24 mouse cellular contexts compared by ENCODE assay signal in the genomic region with DNA sequence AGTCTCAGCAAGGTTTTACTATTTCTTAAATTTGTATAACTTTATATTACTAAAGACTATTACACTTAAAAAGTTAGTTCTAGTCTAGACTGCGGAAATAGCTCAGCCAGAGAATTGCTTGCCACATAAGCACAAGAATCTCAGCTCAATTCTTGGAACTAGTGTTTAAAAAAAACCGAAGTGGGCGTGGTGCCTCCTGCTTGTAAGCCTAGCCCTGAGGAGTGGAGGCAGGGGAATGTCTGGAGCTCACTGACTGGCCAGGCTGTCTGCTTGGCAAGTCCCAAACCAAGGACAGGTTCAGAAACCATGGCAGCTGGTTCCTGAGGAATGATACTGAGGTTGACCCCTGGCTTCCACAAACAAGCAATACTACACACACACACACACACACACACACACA.
DNase-seq lines count a peak whose midpoint lies in the region; ATAC-seq and TF ChIP-seq lines count a peak whose summit lies in the region.
"Had no signal": no experiment of that assay in that cellular context is flagged by ENCODE, and none has a peak within 500 bp of the region (broad histone marks: within the 10 kb centered on the region; RNA-seq: fewer than 3 reads in every experiment).

No protein-coding gene starts in this region.

- no peak overlapping the region for H3K4me2 ChIP-seq in lung, embryonic 14.5 days
- H3K4me2 ChIP-seq: forebrain, embryonic 12.5 days; heart, embryonic 11.5 days; heart, embryonic 15.5 days; hindbrain, embryonic 13.5 days; intestine, embryonic 15.5 days had no signal

- H3K27ac ChIP-seq in lung, embryonic 14.5 days (ENCODE audit: low read depth): no peak overlapping the region
- H3K27ac ChIP-seq in ES-E14 (ENCODE audit: insufficient read depth, low read depth, low read length, poor library complexity, severe bottlenecking): no peak overlapping the region
- H3K27ac ChIP-seq: forebrain, embryonic 12.5 days; gastrocnemius, adult 2 months; heart, embryonic 15.5 days; hindbrain, embryonic 13.5 days; intestine, embryonic 15.5 days had no signal

- no peaks in the 10 kb centered on the region for H3K4me1 ChIP-seq in lung, embryonic 14.5 days (ENCODE audit: insufficient read depth)
- no peaks in the 10 kb centered on the region for H3K4me1 ChIP-seq in ES-E14 (ENCODE audit: control insufficient read depth in 2 of 2, insufficient read depth in 2 of 2, low read length in 2 of 2, poor library complexity in 1 of 2)
- H3K4me1 ChIP-seq: forebrain, embryonic 12.5 days; hindbrain, embryonic 13.5 days; intestine, embryonic 15.5 days had no signal

- no peaks in the 10 kb centered on the region for H3K36me3 ChIP-seq in lung, embryonic 14.5 days (ENCODE audit: insufficient read depth)
- H3K36me3 ChIP-seq in ES-E14 (ENCODE audit: control insufficient read depth, insufficient read depth, low read length, poor library complexity, severe bottlenecking): no peaks in the 10 kb centered on the region
- H3K36me3 ChIP-seq: forebrain, embryonic 12.5 days; heart, embryonic 15.5 days; hindbrain, embryonic 13.5 days; intestine, embryonic 15.5 days had no signal

- no peaks in the 10 kb centered on the region for H3K9me3 ChIP-seq in lung, embryonic 14.5 days (ENCODE audit: low read depth, low read length)
- no peaks in the 10 kb centered on the region for H3K9me3 ChIP-seq in ES-E14 (ENCODE audit: control insufficient read depth, insufficient read depth, low read depth, low read length)
- H3K9me3 ChIP-seq: forebrain, embryonic 12.5 days; heart, embryonic 15.5 days; hindbrain, embryonic 13.5 days; intestine, embryonic 15.5 days had no signal

- ATAC-seq in lung, embryonic 14.5 days (ENCODE audit: insufficient read depth): no peak
- ATAC-seq: CD4-positive, CD25-positive, alpha-beta regulatory T cell, adult 4 months; forebrain, embryonic 16.5 days; intestine, embryonic 15.5 days; Patski had no signal

- WGBS in lung, embryonic 14.5 days: 65% methylated on average over 3 of the region's 3 CpGs

- H3K27me3 ChIP-seq in lung, embryonic 14.5 days (ENCODE audit: insufficient read depth, low read length): no peaks in the 10 kb centered on the region
- H3K27me3 ChIP-seq: forebrain, embryonic 12.5 days; heart, embryonic 15.5 days; hindbrain, embryonic 13.5 days; intestine, embryonic 15.5 days; Patski had no signal

- H3K4me3 ChIP-seq in lung, embryonic 14.5 days (ENCODE audit: low read depth, low read length): no peak overlapping the region
- no peak overlapping the region for H3K4me3 ChIP-seq in ES-E14 (ENCODE audit: insufficient read depth in 1 of 2, low read depth in 1 of 2, low read length in 2 of 2, poor library complexity in 1 of 2, severe bottlenecking in 1 of 2)
- H3K4me3 ChIP-seq: forebrain, embryonic 12.5 days; gastrocnemius, adult 2 months; heart, embryonic 15.5 days; hindbrain, embryonic 13.5 days; intestine, embryonic 15.5 days had no signal

- in situ Hi-C loops in ES-E14 (cut with MboI; ENCODE audit: low sequenced_read_pairs in 2 of 2, unreplicated experiment in 2 of 2): no loop called here

- no peak for TF ChIP-seq CTCF in lung, embryonic 14.5 days (IDR thresholded peaks at IDR 0.05; ENCODE audit: low read depth)

- peak; percentile 34 for DNase-seq in lung, embryonic 14.5 days
- DNase-seq in lung, postnatal 10 days: no peak
- DNase-seq in ES-E14 (ENCODE audit: low read depth, low spot score) (peak; percentile 22), adipocyte (ENCODE audit: low spot score) (peak; percentile 22)
- DNase-seq in yolk sac, embryonic 10.5 days (ENCODE audit: low spot score): peak; percentile 11
- no peak for DNase-seq in adrenal gland, postnatal 10 days
- DNase-seq in left cerebral cortex, adult 8-10 months (ENCODE audit: low spot score in 2 of 2): no peak
- DNase-seq: adrenal gland, postnatal 25 days; B cell, adult 2 months; cerebellum, adult 2 months; cerebellum, postnatal 10 days; gastrocnemius, adult 2 months; gastrocnemius, postnatal 36 days; heart, adult 18-20 months; heart, postnatal 14 days; kidney, adult 8-10 months had no signal

- H3K9ac ChIP-seq in lung, embryonic 14.5 days: no peak overlapping the region
- no peak overlapping the region for H3K9ac ChIP-seq in ES-E14 (ENCODE audit: insufficient read depth, low read depth, low read length, poor library complexity, severe bottlenecking)
- H3K9ac ChIP-seq: forebrain, embryonic 12.5 days; heart, embryonic 15.5 days; hindbrain, embryonic 13.5 days; intestine, embryonic 15.5 days had no signal

TF ChIP-seq in ES-E14, 5 proteins besides CTCF, POLR2A, EP300 and RAD21:
- TF ChIP-seq MAFK (IDR thresholded peaks at IDR 0.05; ENCODE audit: insufficient read depth, low read depth, low read length): no peak
- TF ChIP-seq ZNF384 (IDR thresholded peaks at IDR 0.05; ENCODE audit: low read depth, low read length): peak; percentile 68; the same call in 1 of the 2 replicates

Comparison
In these comparisons a context has a peak if more than half of its experiments do, and no peak if none do; other contexts are left out.
1. DNase-seq: peak in lung, embryonic 14.5 days (single experiment), ES-E14 (single experiment), adipocyte (single experiment) and yolk sac, embryonic 10.5 days (single experiment); none in lung, postnatal 10 days (single experiment), adrenal gland, postnatal 10 days (single experiment) and left cerebral cortex, adult 8-10 months (0 of 2).